Mouse (Mus musculus) Muller cell, postnatal 12 days (primary cell): ENCODE results near the gene 5430419D17Rik.

Experiments used
- DNase-seq: peaks from one replicate; pipeline ENCODE4 v3.0.0-alpha.2; 2015; ENCODE audit errors: inconsistent ontology term

5430419D17Rik gene

GRCm38 (mm10) chr7:131174121-131174520 lies at the start of gene 5430419D17Rik:
Gene 5430419D17Rik (plus strand): TSS chr7:131174402.
- no peak for DNase-seq

GRCm38 (mm10) chr7:131130021-131130420 lies 44.2 kb upstream of the 5430419D17Rik start:
- DNase-seq: no peak

GRCm38 (mm10) chr7:131133181-131133580 lies 41.0 kb upstream of the 5430419D17Rik start:
- peak; percentile 92 for DNase-seq

- DNase-seq: no peak
Measured at GRCm38 (mm10) chr7:131146214-131146613, 28.0 kb upstream of the 5430419D17Rik start, which contains the start of gene 4933402N03Rik. Gene 4933402N03Rik (minus strand): TSS chr7:131146314.

- DNase-seq: no peak
Measured at GRCm38 (mm10) chr7:131150179-131150578, 24.0 kb upstream of the 5430419D17Rik start.

GRCm38 (mm10) chr7:131153044-131153443 lies 21.2 kb upstream of the 5430419D17Rik start:
- DNase-seq: no peak

GRCm38 (mm10) chr7:131162251-131162650 lies 12.0 kb upstream of the 5430419D17Rik start:
- DNase-seq: no peak

- no peak for DNase-seq
Measured at GRCm38 (mm10) chr7:131167771-131168170, 6.4 kb upstream of the 5430419D17Rik start.

- DNase-seq: no peak
Measured at GRCm38 (mm10) chr7:131169099-131169498, 5.1 kb upstream of the 5430419D17Rik start.

GRCm38 (mm10) chr7:131182685-131183084 lies 8.5 kb downstream of the 5430419D17Rik start:
- DNase-seq: no peak

GRCm38 (mm10) chr7:131184339-131184738 lies 10.1 kb downstream of the 5430419D17Rik start:
- no peak for DNase-seq

GRCm38 (mm10) chr7:131187047-131187446 lies 12.8 kb downstream of the 5430419D17Rik start:
- peak; percentile 1 for DNase-seq

GRCm38 (mm10) chr7:131187996-131188395 lies 13.8 kb downstream of the 5430419D17Rik start:
- no peak for DNase-seq

- no peak for DNase-seq
Measured at GRCm38 (mm10) chr7:131223086-131223485, 48.9 kb downstream of the 5430419D17Rik start.

- peak; percentile 43 for DNase-seq
Measured at GRCm38 (mm10) chr7:131236091-131236490, 61.9 kb downstream of the 5430419D17Rik start.

GRCm38 (mm10) chr7:131244993-131245392 lies 70.8 kb downstream of the 5430419D17Rik start:
- DNase-seq: peak; percentile 0

- DNase-seq: no peak
Measured at GRCm38 (mm10) chr7:131256841-131257240, 82.6 kb downstream of the 5430419D17Rik start.

GRCm38 (mm10) chr7:131257309-131257708 lies 83.1 kb downstream of the 5430419D17Rik start:
- no peak for DNase-seq

GRCm38 (mm10) chr7:131260946-131261345 lies 86.7 kb downstream of the 5430419D17Rik start:
- no peak for DNase-seq

- DNase-seq: no peak
Measured at GRCm38 (mm10) chr7:131264251-131264650, 90.0 kb downstream of the 5430419D17Rik start.

- DNase-seq: no peak
Measured at GRCm38 (mm10) chr7:131265851-131266250, 91.6 kb downstream of the 5430419D17Rik start.

GRCm38 (mm10) chr7:131297151-131297550 lies 122.9 kb downstream of the 5430419D17Rik start:
- DNase-seq: no peak

GRCm38 (mm10) chr7:131303340-131303739 lies 129.1 kb downstream of the 5430419D17Rik start:
- no peak for DNase-seq

- DNase-seq: no peak
Measured at GRCm38 (mm10) chr7:131306733-131307132, 132.5 kb downstream of the 5430419D17Rik start.
